Mouse (Mus musculus) forebrain, embryonic 11.5 days (tissue): ENCODE data around the gene Cacna1d. TPM values are rescaled to one million over a fixed set of nuclear protein-coding genes. Genes with fewer than 3 reads are reported as not detected.

Experiments
- ATAC-seq: fragments of 200-750 bp; cut with Nextera tagmentation; replicated peaks from 2 replicates; pipeline ENCODE4 v1.8.0; 2017; ENCODE audit warnings: moderate TSS enrichment; ENCODE audit not compliant: low FRiP score
- DNase-seq: peaks from one replicate; pipeline ENCODE4 v3.0.0-alpha.2; 2017; ENCODE audit warnings: low spot score
- H3K27ac ChIP-seq: fragments of 300-500 bp; sonication (generic); 2 replicates; pipeline ENCODE4 v1.5.1; 2014; ENCODE audit warnings: low read depth, low read length
- H3K27me3 ChIP-seq: fragments of 300-500 bp; sonication (generic); 2 replicates; pipeline ENCODE4 v1.6.1; 2014; ENCODE audit warnings: mild to moderate bottlenecking, low read length, mixed read lengths; ENCODE audit not compliant: control insufficient read depth, insufficient read depth
- H3K36me3 ChIP-seq: fragments of 300-500 bp; sonication (generic); 2 replicates; pipeline ENCODE4 v1.6.1; 2014; ENCODE audit warnings: mild to moderate bottlenecking, low read length, moderate library complexity, mixed read lengths; ENCODE audit not compliant: control insufficient read depth, insufficient read depth
- H3K4me1 ChIP-seq: fragments of 300-500 bp; sonication (generic); replicated peaks from 2 replicates; pipeline ENCODE4 v1.6.1; 2014; ENCODE audit warnings: low read length, mixed read lengths; ENCODE audit not compliant: control insufficient read depth, insufficient read depth
- H3K4me2 ChIP-seq: fragments of 300-500 bp; sonication (generic); 2 replicates; pipeline ENCODE4 v1.6.1; 2014; ENCODE audit warnings: low read depth, mild to moderate bottlenecking, low read length, moderate library complexity, mixed read lengths; ENCODE audit not compliant: severe bottlenecking
- H3K4me3 ChIP-seq: fragments of 300-500 bp; sonication (generic); 2 replicates; pipeline ENCODE4 v1.5.1; 2014; ENCODE audit warnings: low read depth, low read length
- H3K9ac ChIP-seq: fragments of 300-500 bp; sonication (generic); 2 replicates; pipeline ENCODE4 v1.6.1; 2014; ENCODE audit warnings: low read length
- H3K9me3 ChIP-seq: fragments of 300-500 bp; sonication (generic); 2 replicates; pipeline ENCODE4 v1.6.1; 2016; ENCODE audit warnings: low read length, mixed read lengths; ENCODE audit not compliant: control insufficient read depth
- WGBS: fragments of 180-500 bp; shearing (Covaris S2); extraction: QIAGEN DNeasy Blood & Tissue Kit; methylation state at CpG from one replicate; pipeline ENCODE4 v1.1.7; 2014; 5-methylcytosine and 5-hydroxymethylcytosine counted together
- polyA plus RNA-seq: library from polyadenylated mRNA; unstranded; fragments of >200 nt; fragmentation: Nextera tagmentation; extraction: Ambion mirVana; gene quantifications from 2 replicates; pipeline ENCODE4 v1.2.1, GENCODE M21; 2014

Gene Cacna1d
- polyA plus RNA-seq, 1 experiment from 2014 or later = 1.8 TPM

GRCm38 (mm10) chr14:30327051-30327450 lies 164.2 kb downstream of the Cacna1d start:
- WGBS = 37% methylated on average over 8 of the region's 8 CpGs
- H3K4me2 ChIP-seq = no peak overlapping the region
- H3K4me3 ChIP-seq = no peak overlapping the region
- H3K4me1 ChIP-seq = no peaks in the 10 kb centered on the region
- DNase-seq = no peak
- H3K27ac ChIP-seq = no peak overlapping the region
- no peaks in the 10 kb centered on the region for H3K36me3 ChIP-seq
- ATAC-seq = no peak
- no peaks in the 10 kb centered on the region for H3K27me3 ChIP-seq
- H3K9me3 ChIP-seq = no peaks in the 10 kb centered on the region
- H3K9ac ChIP-seq = no peak overlapping the region

GRCm38 (mm10) chr14:30326226-30326625 lies 165.0 kb downstream of the Cacna1d start:
- DNase-seq = no peak

GRCm38 (mm10) chr14:30324994-30325393 lies 166.3 kb downstream of the Cacna1d start:
- Histone ChIP-seq H3K4me2 (no peak overlapping the region), H3K9me3 (no peaks in the 10 kb centered on the region), H3K9ac (no peak overlapping the region), H3K27ac (no peak overlapping the region), H3K4me3 (no peak overlapping the region), H3K36me3 (no peaks in the 10 kb centered on the region), H3K4me1 (no peaks in the 10 kb centered on the region), H3K27me3 (no peaks in the 10 kb centered on the region)
- no peak for ATAC-seq
- WGBS = 87% methylated on average over 5 of the region's 5 CpGs
- DNase-seq = peak; percentile 23

More at GRCm38 (mm10) chr14:30326226-30326625, 165.0 kb downstream of the Cacna1d start:
- 80% methylated on average over 4 of the region's 4 CpGs for WGBS
- ATAC-seq = no peak
- Histone ChIP-seq H3K36me3 (no peaks in the 10 kb centered on the region), H3K27me3 (no peaks in the 10 kb centered on the region), H3K9me3 (no peaks in the 10 kb centered on the region), H3K4me3 (no peak overlapping the region), H3K4me1 (no peaks in the 10 kb centered on the region), H3K9ac (no peak overlapping the region), H3K27ac (no peak overlapping the region), H3K4me2 (no peak overlapping the region)

- no peaks in the 10 kb centered on the region for H3K27me3 ChIP-seq
- H3K4me3 ChIP-seq = no peak overlapping the region
- H3K9ac ChIP-seq = no peak overlapping the region
- H3K27ac ChIP-seq = no peak overlapping the region
- ATAC-seq (no peak), DNase-seq (no peak)
- H3K9me3 ChIP-seq = no peaks in the 10 kb centered on the region
- H3K4me2 ChIP-seq = no peak overlapping the region
- 90% methylated on average over 9 of the region's 9 CpGs for WGBS
- no peaks in the 10 kb centered on the region for H3K36me3 ChIP-seq
- H3K4me1 ChIP-seq = no peaks in the 10 kb centered on the region
These were observed 172.4 kb downstream of the Cacna1d start for GRCm38 (mm10) chr14:30318715-30319437.

GRCm38 (mm10) chr14:30318293-30318692 lies 173.0 kb downstream of the Cacna1d start:
- ATAC-seq = no peak
- Histone ChIP-seq H3K36me3 (no peaks in the 10 kb centered on the region), H3K9ac (no peak overlapping the region), H3K4me3 (no peak overlapping the region), H3K9me3 (no peaks in the 10 kb centered on the region), H3K27me3 (no peaks in the 10 kb centered on the region), H3K4me2 (no peak overlapping the region), H3K4me1 (no peaks in the 10 kb centered on the region), H3K27ac (no peak overlapping the region)
- WGBS = 92% methylated on average over 12 of the region's 12 CpGs
- DNase-seq = no peak

- 90% methylated on average over 10 of the region's 10 CpGs for whole genome bisulfite sequencing
- Histone ChIP-seq H3K4me1 (no peaks in the 10 kb centered on the region), H3K4me2 (no peak overlapping the region), H3K27me3 (no peaks in the 10 kb centered on the region), H3K9me3 (no peaks in the 10 kb centered on the region), H3K4me3 (no peak overlapping the region), H3K36me3 (no peaks in the 10 kb centered on the region), H3K27ac (no peak overlapping the region), H3K9ac (no peak overlapping the region)
- DNase-seq (no peak), ATAC-seq (no peak)
These were observed 173.6 kb downstream of the Cacna1d start for GRCm38 (mm10) chr14:30317616-30318015.

GRCm38 (mm10) chr14:30311206-30311889 lies 179.9 kb downstream of the Cacna1d start:
- ATAC-seq (no peak), DNase-seq (no peak)
- Histone ChIP-seq H3K9ac (no peak overlapping the region), H3K27me3 (no peaks in the 10 kb centered on the region), H3K4me1 (no peaks in the 10 kb centered on the region), H3K27ac (no peak overlapping the region), H3K36me3 (no peaks in the 10 kb centered on the region), H3K9me3 (no peaks in the 10 kb centered on the region), H3K4me2 (no peak overlapping the region), H3K4me3 (no peak overlapping the region)
- 75% methylated on average over 13 of the region's 13 CpGs for WGBS

DNA sequence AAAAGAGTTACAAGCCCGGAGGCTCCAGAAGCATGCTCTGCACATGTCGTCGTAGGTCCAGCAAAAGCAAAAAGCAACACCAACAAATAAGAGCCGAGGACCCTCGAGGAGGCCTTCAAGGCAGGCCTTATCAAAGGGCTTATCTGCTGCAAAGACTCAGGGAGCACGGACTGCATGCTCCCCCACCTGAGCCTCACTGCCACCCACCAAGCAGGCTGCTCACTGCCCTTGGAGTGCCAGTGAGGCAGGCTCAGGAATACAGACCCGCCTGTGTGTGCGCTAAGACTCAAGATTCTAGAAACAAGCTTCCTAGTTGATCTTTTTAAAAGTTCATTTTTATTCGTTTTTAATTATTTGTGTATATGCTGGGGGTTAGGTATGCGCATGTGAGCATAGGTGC lies 181.0 kb downstream of the Cacna1d start:
- Histone ChIP-seq H3K27me3 (no peaks in the 10 kb centered on the region), H3K36me3 (no peaks in the 10 kb centered on the region), H3K9me3 (no peaks in the 10 kb centered on the region), H3K9ac (no peak overlapping the region), H3K4me1 (no peaks in the 10 kb centered on the region), H3K27ac (no peak overlapping the region), H3K4me3 (no peak overlapping the region), H3K4me2 (no peak overlapping the region)
- 83% methylated on average over 10 of the region's 10 CpGs for WGBS
- DNase-seq = no peak
- ATAC-seq = no peak

DNA sequence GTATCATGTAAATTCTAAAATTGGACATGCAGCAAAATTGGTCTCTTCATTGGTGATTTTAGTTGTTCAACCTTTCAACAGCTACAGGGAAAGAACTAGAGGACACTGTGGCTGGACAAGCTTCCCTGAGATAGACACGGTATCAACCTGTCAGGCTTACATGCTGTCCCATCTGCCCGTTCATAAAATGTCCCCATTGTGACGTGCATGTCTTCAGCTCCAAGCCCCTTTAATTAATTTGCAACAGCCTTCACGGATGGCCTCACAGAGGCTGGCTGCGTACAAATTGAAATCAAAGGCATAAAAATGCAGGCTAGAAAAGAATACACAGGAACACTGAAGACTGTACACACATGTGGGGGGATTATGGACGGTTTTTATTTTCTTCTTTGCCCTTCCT lies 185.0 kb downstream of the Cacna1d start:
- WGBS = 75% methylated on average over 6 of the region's 6 CpGs
- Histone ChIP-seq H3K4me1 (no peaks in the 10 kb centered on the region), H3K4me2 (no peak overlapping the region), H3K36me3 (no peaks in the 10 kb centered on the region), H3K27ac (no peak overlapping the region), H3K27me3 (no peaks in the 10 kb centered on the region), H3K4me3 (no peak overlapping the region), H3K9ac (no peak overlapping the region), H3K9me3 (no peaks in the 10 kb centered on the region)
- no peak for ATAC-seq
- DNase-seq = no peak
